Mouse (Mus musculus) adrenal gland, adult 8-10 months (tissue): ENCODE data around the gene Bbs5. TPM values are rescaled to one million over a fixed set of nuclear protein-coding genes. Genes with fewer than 3 reads are reported as not detected.
A peak's percentile ranks its signal among the peaks of the same experiment; 100 is the strongest.
"Not testable (repeated sequence)": the region's sequence is repeated elsewhere in the genome, so short reads cannot be mapped to it uniquely, and the experiment has no call there.

ENCODE experiments used
- DNase-seq: peaks from one replicate; pipeline ENCODE4 v3.0.0; 2022
- total RNA-seq, 4 experiments: library from RNA; stranded (reverse); gene quantifications; 2 replicates each; pipeline ENCODE4 v1.2.4; 2022

Gene Bbs5
- total RNA-seq, 4 experiments from 2014 or later = 9.8 to 14.6 (median 10.2) TPM

- no peak for DNase-seq
Observed at GRCm38 (mm10) chr2:69669853-69670252, 22.9 kb downstream of the Bbs5 start, which contains the start of gene Klhl41. Klhl41 (plus strand) TSS chr2:69670120.

- DNase-seq = no peak
Observed at GRCm38 (mm10) chr2:69673723-69674122, 26.8 kb downstream of the Bbs5 start.

- DNase-seq = no peak
Observed at GRCm38 (mm10) chr2:69675266-69675665, 28.3 kb downstream of the Bbs5 start.

GRCm38 (mm10) chr2:69676713-69677112, 29.7 kb downstream of the Bbs5 start:
- DNase-seq = no peak

GRCm38 (mm10) chr2:69677215-69677614, 30.2 kb downstream of the Bbs5 start:
- DNase-seq = not testable (repeated sequence)

- no peak for DNase-seq
Observed at GRCm38 (mm10) chr2:69679990-69680389, 33.0 kb downstream of the Bbs5 start.

- DNase-seq = no peak
Observed at GRCm38 (mm10) chr2:69681931-69682330, 35.0 kb downstream of the Bbs5 start.

- DNase-seq = no peak
Observed at GRCm38 (mm10) chr2:69683036-69683805, 36.2 kb downstream of the Bbs5 start.

- no peak for DNase-seq
Observed at GRCm38 (mm10) chr2:69684488-69684887, 37.5 kb downstream of the Bbs5 start.

GRCm38 (mm10) chr2:69690214-69690613, 43.2 kb downstream of the Bbs5 start:
- no peak for DNase-seq

- DNase-seq = no peak
Observed at GRCm38 (mm10) chr2:69690843-69691242, 43.9 kb downstream of the Bbs5 start.

GRCm38 (mm10) chr2:69693501-69693900, 46.5 kb downstream of the Bbs5 start:
- DNase-seq = no peak

GRCm38 (mm10) chr2:69700446-69700845, 53.5 kb downstream of the Bbs5 start:
- no peak for DNase-seq

- no peak for DNase-seq
Observed at GRCm38 (mm10) chr2:69712171-69712570, 65.2 kb downstream of the Bbs5 start.

- peak; percentile 88 for DNase-seq
Observed at GRCm38 (mm10) chr2:69712981-69713625, 66.1 kb downstream of the Bbs5 start, which contains the start of gene Fastkd1. Fastkd1 (minus strand) TSS chr2:69713516.

- DNase-seq = no peak
Observed at GRCm38 (mm10) chr2:69713626-69714014, 66.6 kb downstream of the Bbs5 start.

GRCm38 (mm10) chr2:69714126-69714525, 67.2 kb downstream of the Bbs5 start:
- DNase-seq = peak; percentile 23

GRCm38 (mm10) chr2:69716483-69716882, 69.5 kb downstream of the Bbs5 start:
- DNase-seq = no peak

Other genes starting within 250 kb of the Bbs5 start
- under 1 TPM; 0.15 to 0.42 (median 0.24) TPM for gene Lrp2, start 61.1 kb upstream of the Bbs5 start, total RNA-seq
- gene Klhl41, start 22.9 kb downstream of the Bbs5 start, total RNA-seq = under 1 TPM; 0.21 to 0.59 (median 0.54) TPM
- 10 to 100 TPM; 21.4 to 26.0 (median 22.6) TPM for gene Fastkd1, start 66.3 kb downstream of the Bbs5 start, total RNA-seq
- gene Ppig, start 75.4 kb downstream of the Bbs5 start, total RNA-seq = 10 to 100 TPM; 53.1 to 68.6 (median 61.8) TPM
- 1 to 10 TPM; 1.9 to 3.9 (median 2.4) TPM for gene Ccdc173, start 142.4 kb downstream of the Bbs5 start, total RNA-seq
- gene Phospho2, start 142.5 kb downstream of the Bbs5 start, total RNA-seq = 10 to 100 TPM; 24.4 to 30.8 (median 25.5) TPM
- 10 to 100 TPM; 11.4 to 16.6 (median 14.4) TPM for gene Klhl23, start 174.8 kb downstream of the Bbs5 start, total RNA-seq
- 100 to 1,000 TPM; 149 to 159 (median 152) TPM for gene Ssb, start 214.4 kb downstream of the Bbs5 start, total RNA-seq
- gene Mettl5, start 238.4 kb downstream of the Bbs5 start, total RNA-seq = 10 to 100 TPM; 16.2 to 26.2 (median 21.0) TPM